ENCODE assay signal across 29 mouse cellular contexts in genomic region chr7:117934908-117935307, GRCm38 (mm10).
A peak's percentile ranks its signal among the peaks of the same experiment; 100 is the strongest.
DNase-seq lines count a peak whose midpoint lies in the region; ATAC-seq and TF ChIP-seq lines count a peak whose summit lies in the region.
"Had no signal": no experiment of that assay in that cellular context is flagged by ENCODE, and none has a peak within 500 bp of the region (broad histone marks: within the 10 kb centered on the region; RNA-seq: fewer than 3 reads in every experiment).

No protein-coding gene starts in this region.

- H3K9ac ChIP-seq in lung, postnatal 0 days (replicated peaks; ENCODE audit: low read depth): no peak overlapping the region
- H3K9ac ChIP-seq in liver, embryonic 11.5 days (ENCODE audit: low read depth, low read length): no peak overlapping the region
- H3K9ac ChIP-seq: forebrain, embryonic 13.5 days; liver, embryonic 15.5 days; midbrain, embryonic 15.5 days; neural tube, embryonic 12.5 days; stomach, embryonic 15.5 days had no signal

- no peaks in the 10 kb centered on the region for H3K27me3 ChIP-seq in lung, postnatal 0 days (replicated peaks; ENCODE audit: insufficient read depth, low read length)
- no peaks in the 10 kb centered on the region for H3K27me3 ChIP-seq in liver, embryonic 11.5 days (replicated peaks; ENCODE audit: control insufficient read depth, insufficient read depth, low read length)
- H3K27me3 ChIP-seq: forebrain, embryonic 13.5 days; liver, embryonic 15.5 days; midbrain, embryonic 15.5 days; neural tube, embryonic 12.5 days; Patski; stomach, embryonic 15.5 days had no signal

- no peaks in the 10 kb centered on the region for H3K4me1 ChIP-seq in lung, postnatal 0 days (ENCODE audit: insufficient read depth, low read depth, low read length)
- no peaks in the 10 kb centered on the region for H3K4me1 ChIP-seq in liver, embryonic 11.5 days (replicated peaks; ENCODE audit: control insufficient read depth, insufficient read depth, low read length)
- H3K4me1 ChIP-seq: liver, embryonic 15.5 days; midbrain, embryonic 15.5 days; stomach, embryonic 15.5 days had no signal

- DNase-seq in frontal cortex, postnatal 25 days (ENCODE audit: low spot score in 2 of 2): no peak
- DNase-seq in layer of hippocampus, adult 2 months (ENCODE audit: low spot score in 2 of 2): peak; percentile 14 to 52
- no peak for DNase-seq in layer of hippocampus, adult 9-10 months (ENCODE audit: low spot score)
- peak; percentile 13 for DNase-seq in lung, postnatal 0 days (ENCODE audit: low spot score)
- no peak for DNase-seq in lung, postnatal 4 days
- DNase-seq in layer of hippocampus, adult 8-10 months (ENCODE audit: low spot score in 2 of 2): peak; percentile 16 to 34
- DNase-seq in liver, embryonic 11.5 days (ENCODE audit: low spot score): no peak
- DNase-seq: adrenal gland, postnatal 10 days; cerebellum, adult 11 months; cerebellum, adult 9-10 months; cerebellum, postnatal 36 days; gastrocnemius, postnatal 10 days; kidney, adult 8-10 months; kidney, postnatal 10 days; liver; lung, postnatal 10 days; right cerebral cortex, postnatal 25 days; thymus, postnatal 14 days had no signal

- H3K36me3 ChIP-seq in lung, postnatal 0 days (ENCODE audit: insufficient read depth, low read length): no peaks in the 10 kb centered on the region
- no peaks in the 10 kb centered on the region for H3K36me3 ChIP-seq in liver, embryonic 11.5 days (ENCODE audit: control insufficient read depth, insufficient read depth, low read length)
- H3K36me3 ChIP-seq: G1E; liver, embryonic 15.5 days; midbrain, embryonic 10.5 days; midbrain, embryonic 15.5 days; neural tube, embryonic 12.5 days; stomach, embryonic 15.5 days had no signal

- TF ChIP-seq EP300 in lung, postnatal 0 days (IDR thresholded peaks at IDR 0.05): no peak

- H3K9me3 ChIP-seq in lung, postnatal 0 days (ENCODE audit: low read length): no peaks in the 10 kb centered on the region
- no peaks in the 10 kb centered on the region for H3K9me3 ChIP-seq in liver, embryonic 11.5 days (ENCODE audit: control insufficient read depth, low read length)
- H3K9me3 ChIP-seq: forebrain, embryonic 13.5 days; liver, embryonic 15.5 days; midbrain, embryonic 10.5 days; midbrain, embryonic 15.5 days; neural tube, embryonic 12.5 days; stomach, embryonic 15.5 days had no signal

- peak; percentile 90 for ATAC-seq in frontal cortex, adult (ENCODE audit: low TSS enrichment)
- no peak for ATAC-seq in lung, postnatal 0 days
- ATAC-seq in liver, embryonic 11.5 days (replicated peaks; ENCODE audit: low FRiP score): no peak
- ATAC-seq: forebrain, embryonic 13.5 days; intestine, embryonic 16.5 days; midbrain, embryonic 15.5 days; Patski had no signal

- H3K4me2 ChIP-seq in lung, postnatal 0 days (replicated peaks; ENCODE audit: low read depth, low read length): no peak overlapping the region
- no peak overlapping the region for H3K4me2 ChIP-seq in liver, embryonic 11.5 days
- H3K4me2 ChIP-seq: forebrain, embryonic 13.5 days; liver, embryonic 15.5 days; midbrain, embryonic 15.5 days; neural tube, embryonic 12.5 days; stomach, embryonic 15.5 days had no signal

- H3K27ac ChIP-seq in layer of hippocampus, adult 2 months: no peak overlapping the region; the same call in 1 of the 2 replicates
- H3K27ac ChIP-seq in lung, postnatal 0 days (ENCODE audit: low read length): no peak overlapping the region
- no peak overlapping the region for H3K27ac ChIP-seq in liver, embryonic 11.5 days (ENCODE audit: low read depth, low read length)
- H3K27ac ChIP-seq: forebrain, embryonic 13.5 days; liver, embryonic 15.5 days; midbrain, embryonic 10.5 days; midbrain, embryonic 15.5 days; neural tube, embryonic 12.5 days; stomach, embryonic 15.5 days had no signal

- WGBS in lung, postnatal 0 days: 48% methylated on average over 3 of the region's 3 CpGs
- 69% methylated on average over 3 of the region's 3 CpGs for WGBS in liver, embryonic 11.5 days

- TF ChIP-seq CTCF in layer of hippocampus, adult 2 months (conservative IDR thresholded peaks at IDR 0.05): no peak
- no peak for TF ChIP-seq CTCF in lung, postnatal 0 days (IDR thresholded peaks at IDR 0.05)

- H3K4me3 ChIP-seq in layer of hippocampus, adult 2 months: no peak overlapping the region
- H3K4me3 ChIP-seq in lung, postnatal 0 days (ENCODE audit: low read depth, low read length): no peak overlapping the region
- H3K4me3 ChIP-seq in liver, embryonic 11.5 days (ENCODE audit: low read depth, low read length): no peak overlapping the region
- H3K4me3 ChIP-seq: forebrain, embryonic 13.5 days; liver, embryonic 15.5 days; midbrain, embryonic 10.5 days; midbrain, embryonic 15.5 days; myocyte; neural tube, embryonic 12.5 days; stomach, embryonic 15.5 days had no signal

Comparison
In these comparisons a context has a peak if more than half of its experiments do, and no peak if none do; other contexts are left out.
1. DNase-seq: peak in layer of hippocampus, adult 2 months (2 of 2), lung, postnatal 0 days (single experiment) and layer of hippocampus, adult 8-10 months (2 of 2); none in frontal cortex, postnatal 25 days (0 of 2), layer of hippocampus, adult 9-10 months (single experiment), lung, postnatal 4 days (0 of 2) and liver, embryonic 11.5 days (single experiment).